Mouse (Mus musculus) cortical plate, adult 2 months (tissue): ENCODE data around the gene Crabp2.

Experiments
- CTCF ChIP-seq: fragments of 200-500 bp; IDR thresholded peaks from 2 replicates; pipeline ENCODE4 v1.5.1; 2011; ENCODE audit warnings: mild to moderate bottlenecking, control low read depth, low read length; ENCODE audit not compliant: insufficient read depth; ENCODE audit errors: extremely low read depth
- POLR2A ChIP-seq: fragments of 200-500 bp; IDR thresholded peaks from 2 replicates; pipeline ENCODE4 v1.6.1; 2011; ENCODE audit warnings: mild to moderate bottlenecking, low read length, control low read depth; ENCODE audit not compliant: insufficient read depth; ENCODE audit errors: extremely low read depth

GRCm38 (mm10) chr3:87907906-87908305 lies 40.6 kb upstream of the Crabp2 start:
- TF ChIP-seq CTCF, result no peak
- TF ChIP-seq POLR2A, result no peak
